Mouse (Mus musculus): ENCODE results near the gene Lrp4. TPM values are rescaled to one million over a fixed set of nuclear protein-coding genes. Genes with fewer than 3 reads are reported as not detected.
A peak's percentile ranks its signal among the peaks of the same experiment; 100 is the strongest.
"Not testable (repeated sequence)": the region's sequence is repeated elsewhere in the genome, so short reads cannot be mapped to it uniquely, and the experiment has no call there.

Lrp4 gene
- polyA plus RNA-seq, 1 experiment from 2014 or later, result 6.1 TPM

DNA sequence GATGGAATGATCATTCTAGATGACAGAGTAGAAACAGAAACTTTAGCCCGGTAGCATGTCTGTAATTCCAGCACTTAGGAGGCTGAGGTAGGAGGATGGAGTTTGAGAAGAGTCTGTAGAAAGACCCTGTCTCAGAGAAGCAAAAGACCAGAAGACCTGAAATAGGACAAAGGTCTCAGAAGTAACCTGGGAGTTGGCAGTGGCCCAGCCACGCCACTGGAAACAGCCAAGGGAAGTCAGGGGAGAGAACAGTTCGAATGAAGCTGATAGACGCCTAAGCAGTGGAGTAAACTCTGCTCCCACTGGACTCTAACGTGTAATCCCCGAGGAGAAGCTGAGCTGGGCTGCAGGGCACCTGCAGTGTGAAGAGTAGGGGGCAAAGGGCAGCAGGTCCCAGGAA lies 27.9 kb downstream of the Lrp4 start:
- no peak overlapping the region for H3K4me3 ChIP-seq (ENCODE audit: low read depth, low read length)
- H3K27me3 ChIP-seq (ENCODE audit: control insufficient read depth, insufficient read depth, low read length), result no peaks in the 10 kb centered on the region
- no peaks in the 10 kb centered on the region for H3K4me1 ChIP-seq (ENCODE audit: control insufficient read depth, insufficient read depth, low read length)
- no peak for DNase-seq (ENCODE audit: low spot score, missing footprints)
- H3K4me2 ChIP-seq, result no peak overlapping the region
- H3K9ac ChIP-seq (ENCODE audit: low read length), result no peak overlapping the region
- 89% methylated on average over 6 of the region's 6 CpGs for WGBS
- no peak for ATAC-seq (ENCODE audit: low FRiP score)
- peaks cover 16% of the 10 kb centered on the region; the same call in 1 of the 2 replicates for H3K36me3 ChIP-seq (ENCODE audit: control insufficient read depth, insufficient read depth, low read length)
- H3K27ac ChIP-seq (ENCODE audit: low read depth, low read length), result no peak overlapping the region
- H3K9me3 ChIP-seq (ENCODE audit: control insufficient read depth, low read length), result no peaks in the 10 kb centered on the region

DNA sequence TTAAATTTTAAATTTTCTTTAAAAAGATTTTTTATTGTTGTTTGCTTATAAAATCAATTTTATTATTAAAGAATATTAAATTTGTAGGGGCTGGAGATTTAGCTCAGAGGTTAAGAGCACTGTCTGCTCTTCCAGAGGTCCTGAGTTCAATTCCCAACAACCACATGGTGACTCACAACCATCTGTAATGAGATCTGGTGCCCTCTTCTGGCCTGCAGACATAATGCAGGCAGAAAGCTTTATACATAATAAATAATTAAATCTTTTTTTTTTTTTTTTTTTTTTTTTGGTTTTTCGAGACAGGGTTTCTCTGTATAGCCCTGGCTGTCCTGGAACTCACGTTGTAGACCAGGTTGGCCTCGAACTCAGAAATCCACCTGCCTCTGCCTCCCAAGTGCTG lies 30.0 kb downstream of the Lrp4 start:
- ATAC-seq (ENCODE audit: low FRiP score); H3K9me3 ChIP-seq (ENCODE audit: control insufficient read depth, low read length); H3K27me3 ChIP-seq (ENCODE audit: control insufficient read depth, insufficient read depth, low read length); H3K4me1 ChIP-seq (ENCODE audit: control insufficient read depth, insufficient read depth, low read length); H3K4me3 ChIP-seq (ENCODE audit: low read depth, low read length); H3K27ac ChIP-seq (ENCODE audit: low read depth, low read length); H3K9ac ChIP-seq (ENCODE audit: low read length); H3K4me2 ChIP-seq; DNase-seq (ENCODE audit: low spot score, missing footprints): not testable (repeated sequence)
- WGBS, result 100% methylated on average over 1 of the region's 3 CpGs
- peaks cover 16% of the 10 kb centered on the region for H3K36me3 ChIP-seq (ENCODE audit: control insufficient read depth, insufficient read depth, low read length)

DNA sequence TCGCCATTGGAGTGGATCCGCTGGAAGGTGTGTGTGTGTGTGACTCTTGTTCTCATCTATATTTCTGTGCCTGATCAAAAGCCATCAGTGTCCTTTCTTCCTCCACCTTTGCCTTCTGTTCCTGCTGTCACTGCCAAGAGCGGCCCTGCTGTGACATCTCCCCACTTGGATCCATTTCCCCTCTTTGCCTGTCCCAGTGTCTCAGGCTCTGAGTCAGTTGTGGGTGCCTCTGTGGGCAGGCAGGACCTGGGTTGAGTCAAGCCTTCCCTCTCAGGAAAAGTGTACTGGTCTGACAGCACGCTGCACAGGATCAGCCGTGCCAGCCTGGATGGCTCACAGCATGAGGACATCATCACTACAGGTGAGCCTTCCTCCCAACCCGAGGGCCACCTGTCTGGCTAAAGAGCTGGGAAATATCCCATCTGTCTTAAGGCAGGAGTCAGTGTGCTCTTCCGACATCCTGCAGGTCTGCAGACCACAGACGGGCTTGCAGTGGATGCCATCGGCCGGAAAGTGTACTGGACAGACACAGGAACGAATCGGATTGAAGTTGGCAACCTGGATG lies 34.8 kb downstream of the Lrp4 start:
- no peak for DNase-seq (ENCODE audit: low spot score, missing footprints)
- no peaks in the 10 kb centered on the region for H3K4me1 ChIP-seq (ENCODE audit: control insufficient read depth, insufficient read depth, low read length)
- no peak overlapping the region for H3K9ac ChIP-seq (ENCODE audit: low read length)
- no peak overlapping the region for H3K27ac ChIP-seq (ENCODE audit: low read depth, low read length)
- peaks cover 35% of the 10 kb centered on the region for H3K36me3 ChIP-seq (ENCODE audit: control insufficient read depth, insufficient read depth, low read length)
- H3K27me3 ChIP-seq (ENCODE audit: control insufficient read depth, insufficient read depth, low read length), result no peaks in the 10 kb centered on the region
- ATAC-seq (ENCODE audit: low FRiP score), result no peak
- 93% methylated on average over 12 of the region's 12 CpGs for WGBS
- H3K4me3 ChIP-seq (ENCODE audit: low read depth, low read length), result no peak overlapping the region
- H3K4me2 ChIP-seq, result no peak overlapping the region
- no peaks in the 10 kb centered on the region for H3K9me3 ChIP-seq (ENCODE audit: control insufficient read depth, low read length)

DNA sequence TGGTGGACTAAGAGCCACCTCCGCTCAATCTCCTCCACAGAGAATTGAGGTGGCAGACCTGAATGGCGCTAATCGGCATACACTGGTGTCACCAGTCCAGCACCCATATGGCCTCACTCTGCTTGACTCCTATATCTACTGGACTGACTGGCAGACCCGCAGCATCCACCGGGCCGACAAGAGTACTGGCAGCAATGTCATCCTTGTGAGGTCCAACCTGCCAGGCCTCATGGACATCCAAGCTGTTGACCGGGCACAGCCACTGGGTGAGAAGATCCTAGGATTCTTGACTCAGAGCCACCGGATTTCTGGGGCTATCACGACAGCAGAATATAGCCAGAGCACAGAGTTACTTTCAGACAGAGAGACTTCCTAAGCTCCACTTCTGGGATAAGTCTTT lies 36.7 kb downstream of the Lrp4 start:
- Histone ChIP-seq H3K9me3 (ENCODE audit: control insufficient read depth, low read length) (no peaks in the 10 kb centered on the region), H3K4me3 (ENCODE audit: low read depth, low read length) (no peak overlapping the region), H3K27me3 (ENCODE audit: control insufficient read depth, insufficient read depth, low read length) (no peaks in the 10 kb centered on the region), H3K4me2 (no peak overlapping the region), H3K36me3 (ENCODE audit: control insufficient read depth, insufficient read depth, low read length) (peaks cover 31% of the 10 kb centered on the region), H3K27ac (ENCODE audit: low read depth, low read length) (no peak overlapping the region), H3K4me1 (ENCODE audit: control insufficient read depth, insufficient read depth, low read length) (no peaks in the 10 kb centered on the region), H3K9ac (ENCODE audit: low read length) (no peak overlapping the region)
- WGBS, result 98% methylated on average over 9 of the region's 9 CpGs
- ATAC-seq (ENCODE audit: low FRiP score) (no peak), DNase-seq (ENCODE audit: low spot score, missing footprints) (no peak)

DNA sequence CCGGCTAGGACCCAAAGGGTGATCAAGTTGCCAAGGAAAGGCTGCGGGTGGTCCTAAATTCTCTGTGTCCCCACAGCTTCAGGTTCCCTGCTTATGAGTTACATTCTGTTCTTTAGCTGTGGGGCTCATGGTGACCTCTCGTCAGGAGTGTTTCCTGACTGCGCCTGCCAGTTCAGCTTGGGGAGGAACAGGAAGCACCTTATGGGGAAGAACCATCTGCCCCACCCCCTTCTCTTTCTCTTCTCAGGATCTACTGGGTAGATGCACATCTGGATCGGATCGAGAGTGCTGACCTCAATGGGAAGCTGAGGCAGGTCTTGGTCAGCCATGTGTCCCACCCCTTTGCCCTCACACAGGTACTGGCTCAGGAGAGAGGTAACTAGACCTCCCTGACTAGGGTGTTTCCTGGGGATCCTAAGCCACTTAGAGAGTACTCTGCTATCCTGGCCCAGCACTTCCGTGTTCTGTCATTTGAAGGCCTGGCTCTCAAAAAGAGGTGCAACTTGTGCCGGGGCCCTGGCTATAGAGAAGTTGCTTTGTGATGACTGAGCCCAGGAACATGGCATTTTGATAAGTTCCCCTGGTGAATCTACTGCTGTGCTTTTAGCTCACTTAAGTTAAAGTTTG lies 40.9 kb downstream of the Lrp4 start:
- no peak overlapping the region for H3K9ac ChIP-seq (ENCODE audit: low read length)
- no peak for ATAC-seq (ENCODE audit: low FRiP score)
- WGBS, result 88% methylated on average over 8 of the region's 8 CpGs
- no peak overlapping the region for H3K27ac ChIP-seq (ENCODE audit: low read depth, low read length)
- no peak overlapping the region for H3K4me2 ChIP-seq
- H3K9me3 ChIP-seq (ENCODE audit: control insufficient read depth, low read length), result no peaks in the 10 kb centered on the region
- DNase-seq (ENCODE audit: low spot score, missing footprints), result no peak
- H3K4me1 ChIP-seq (ENCODE audit: control insufficient read depth, insufficient read depth, low read length), result no peaks in the 10 kb centered on the region
- H3K27me3 ChIP-seq (ENCODE audit: control insufficient read depth, insufficient read depth, low read length), result no peaks in the 10 kb centered on the region
- H3K4me3 ChIP-seq (ENCODE audit: low read depth, low read length), result no peak overlapping the region
- H3K36me3 ChIP-seq (ENCODE audit: control insufficient read depth, insufficient read depth, low read length), result peaks cover 25% of the 10 kb centered on the region

DNA sequence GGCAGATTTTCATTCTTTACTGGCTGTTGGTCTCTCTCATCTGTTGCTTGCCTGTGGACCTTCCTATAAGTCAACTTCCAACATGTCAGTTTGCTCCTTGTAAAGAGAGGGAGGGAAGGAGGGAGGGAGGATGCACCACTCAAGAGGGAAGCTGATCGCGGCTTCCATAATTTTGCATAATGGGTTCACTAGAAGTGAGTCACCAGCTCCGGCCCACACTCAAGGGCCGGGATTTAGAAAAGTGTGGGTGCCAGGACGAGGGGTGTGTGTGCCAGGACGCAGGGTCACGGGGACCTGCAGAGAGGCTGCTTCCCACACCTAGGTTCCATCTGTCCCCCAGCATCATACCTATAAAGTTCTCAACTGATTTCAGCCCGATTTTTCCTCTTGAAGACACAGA lies 50.8 kb downstream of the Lrp4 start:
- Histone ChIP-seq H3K4me1 (ENCODE audit: control insufficient read depth, insufficient read depth, low read length) (no peaks in the 10 kb centered on the region), H3K4me3 (ENCODE audit: low read depth, low read length) (no peak overlapping the region), H3K36me3 (ENCODE audit: control insufficient read depth, insufficient read depth, low read length) (peaks cover 2% of the 10 kb centered on the region; the same call in 1 of the 2 replicates), H3K27ac (ENCODE audit: low read depth, low read length) (no peak overlapping the region), H3K27me3 (ENCODE audit: control insufficient read depth, insufficient read depth, low read length) (no peaks in the 10 kb centered on the region), H3K9me3 (ENCODE audit: control insufficient read depth, low read length) (no peaks in the 10 kb centered on the region), H3K4me2 (no peak overlapping the region), H3K9ac (ENCODE audit: low read length) (no peak overlapping the region)
- WGBS, result 92% methylated on average over 8 of the region's 8 CpGs
- ATAC-seq (ENCODE audit: low FRiP score) (no peak), DNase-seq (ENCODE audit: low spot score, missing footprints) (no peak)

DNA sequence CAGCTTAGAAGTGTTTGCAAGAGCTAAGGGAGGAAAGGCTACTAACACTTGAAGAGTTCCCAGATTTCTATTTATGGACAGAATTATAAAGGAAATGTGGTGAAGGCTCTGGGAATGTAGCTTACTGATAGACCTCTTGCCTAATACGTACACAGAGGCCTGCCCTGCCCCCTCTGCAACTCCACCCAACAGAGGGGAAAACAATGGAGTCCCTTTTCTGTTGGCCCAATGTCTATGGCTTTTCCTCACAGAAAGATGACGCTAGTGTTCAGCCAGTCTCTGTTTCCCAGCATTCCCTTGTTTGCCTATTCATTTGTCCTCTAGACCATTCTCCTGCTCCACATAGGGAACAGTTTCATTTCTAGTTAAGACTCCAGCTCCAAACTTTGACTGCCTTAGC lies 59.9 kb downstream of the Lrp4 start:
- no peaks in the 10 kb centered on the region for H3K4me1 ChIP-seq (ENCODE audit: control insufficient read depth, insufficient read depth, low read length)
- H3K27me3 ChIP-seq (ENCODE audit: control insufficient read depth, insufficient read depth, low read length), result no peaks in the 10 kb centered on the region
- no peak overlapping the region for H3K27ac ChIP-seq (ENCODE audit: low read depth, low read length)
- no peak for DNase-seq (ENCODE audit: low spot score, missing footprints)
- no peak overlapping the region for H3K4me2 ChIP-seq
- no peak overlapping the region for H3K9ac ChIP-seq (ENCODE audit: low read length)
- H3K9me3 ChIP-seq (ENCODE audit: control insufficient read depth, low read length), result no peaks in the 10 kb centered on the region
- H3K4me3 ChIP-seq (ENCODE audit: low read depth, low read length), result no peak overlapping the region
- no peaks in the 10 kb centered on the region for H3K36me3 ChIP-seq (ENCODE audit: control insufficient read depth, insufficient read depth, low read length)
- no peak for ATAC-seq (ENCODE audit: low FRiP score)
- WGBS, result 10% methylated on average over 2 of the region's 2 CpGs

DNA sequence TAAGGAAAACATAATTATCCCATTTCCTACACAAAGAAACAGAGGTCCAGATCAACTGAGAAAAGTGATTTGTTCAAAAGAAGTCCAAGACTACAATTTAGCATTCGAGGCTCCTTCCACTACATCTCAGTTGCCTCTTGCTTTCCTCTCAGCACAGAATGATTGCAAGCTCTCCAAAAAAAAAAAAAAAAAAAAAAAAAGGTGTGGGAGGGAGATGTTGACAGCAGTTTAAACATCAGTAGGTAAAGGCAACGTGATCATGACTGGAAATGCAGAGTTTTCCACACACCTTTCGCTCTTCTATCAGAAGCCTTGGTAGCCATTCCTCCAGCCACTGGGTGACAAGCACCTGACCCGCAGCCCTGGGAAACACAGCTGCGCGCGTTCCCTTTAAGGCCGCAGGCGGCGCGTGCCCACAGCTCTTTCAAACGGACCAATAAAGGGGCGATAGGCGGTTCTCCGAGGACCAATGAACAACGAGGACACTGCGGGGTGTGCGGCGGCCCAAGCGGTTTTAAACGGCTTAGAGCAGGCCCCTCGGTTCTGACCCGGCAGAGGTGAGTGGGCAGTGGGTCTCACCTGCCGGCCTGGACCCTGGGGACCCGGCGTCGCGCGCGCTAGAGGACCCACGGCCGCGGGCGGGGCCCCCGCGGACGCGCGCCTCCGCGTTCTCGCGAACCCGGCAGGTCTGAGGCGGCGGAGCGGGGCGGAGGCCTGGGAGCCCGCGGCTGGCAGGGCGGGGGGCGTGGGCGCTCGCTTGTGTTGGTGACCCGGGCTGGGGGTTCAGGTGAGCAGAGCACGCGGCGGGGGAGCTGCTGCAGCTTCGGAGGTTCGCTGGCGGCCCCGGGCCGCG lies 69.2 kb downstream of the Lrp4 start, which contains the start of gene Ckap5:
Ckap5 (plus strand) TSS at position 469 of the 853 bp plus-strand sequence.
- H3K36me3 ChIP-seq (ENCODE audit: control insufficient read depth, insufficient read depth, low read length), result peaks cover 4% of the 10 kb centered on the region
- peak within 1 kb of the TSS; percentile 98 for H3K9ac ChIP-seq (ENCODE audit: low read length)
- 1% methylated on average over 60 of the region's 64 CpGs for WGBS
- H3K4me2 ChIP-seq, result peak within 1 kb of the TSS; percentile 68
- H3K4me1 ChIP-seq (ENCODE audit: control insufficient read depth, insufficient read depth, low read length), result peaks cover 6% of the 10 kb centered on the region
- H3K9me3 ChIP-seq (ENCODE audit: control insufficient read depth, low read length), result 0 out of 2 replicates have a peak, but pooled peaks cover 2% of the 10 kb centered on the region
- no peaks in the 10 kb centered on the region for H3K27me3 ChIP-seq (ENCODE audit: control insufficient read depth, insufficient read depth, low read length)
- H3K4me3 ChIP-seq (ENCODE audit: low read depth, low read length), result peak within 1 kb of the TSS; percentile 98
- peak; percentile 99 for DNase-seq (ENCODE audit: low spot score, missing footprints)
- ATAC-seq (ENCODE audit: low FRiP score), result peak; percentile 99
- peak within 1 kb of the TSS; percentile 54 for H3K27ac ChIP-seq (ENCODE audit: low read depth, low read length)

DNA sequence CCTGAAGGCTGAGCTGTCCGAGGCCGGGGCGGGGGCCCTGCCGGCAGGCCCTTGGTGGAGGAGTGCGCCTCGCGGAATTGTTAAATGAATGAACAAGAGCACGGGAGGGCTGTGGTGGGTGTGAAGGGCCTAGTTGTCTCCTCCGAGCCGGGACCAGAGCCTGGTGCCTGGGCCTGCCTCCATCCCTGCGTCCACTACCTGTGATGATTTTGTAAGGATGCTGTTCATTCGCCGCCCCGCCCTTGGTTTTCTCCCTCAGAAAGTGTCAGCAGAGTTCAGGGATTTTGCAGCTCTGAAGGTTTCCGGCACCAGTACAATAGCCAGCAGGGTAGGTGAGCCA lies 69.8 kb downstream of the Lrp4 start:
- Histone ChIP-seq H3K4me1 (ENCODE audit: control insufficient read depth, insufficient read depth, low read length) (peaks cover 6% of the 10 kb centered on the region), H3K9me3 (ENCODE audit: control insufficient read depth, low read length) (0 out of 2 replicates have a peak, but pooled peaks cover 2% of the 10 kb centered on the region), H3K4me2 (peak overlapping the region; percentile 68), H3K27me3 (ENCODE audit: control insufficient read depth, insufficient read depth, low read length) (no peaks in the 10 kb centered on the region), H3K9ac (ENCODE audit: low read length) (peak overlapping the region; percentile 98), H3K4me3 (ENCODE audit: low read depth, low read length) (peak overlapping the region; percentile 98), H3K27ac (ENCODE audit: low read depth, low read length) (peak overlapping the region; percentile 54), H3K36me3 (ENCODE audit: control insufficient read depth, insufficient read depth, low read length) (peaks cover 4% of the 10 kb centered on the region)
- DNase-seq (ENCODE audit: low spot score, missing footprints) (no peak), ATAC-seq (ENCODE audit: low FRiP score) (peak; percentile 77; the same call in 1 of the 2 replicates)
- WGBS, result 0% methylated on average over 15 of the region's 15 CpGs
